In genomic region chr2:91458673-91459391, GRCm38 (mm10) we compare ENCODE assay signal across 8 mouse cellular contexts. TPM values are rescaled to one million over a fixed set of nuclear protein-coding genes. Genes with fewer than 3 reads are reported as not detected.
A peak's percentile ranks its signal among the peaks of the same experiment; 100 is the strongest.
DNase-seq lines count a peak whose midpoint lies in the region; ATAC-seq and TF ChIP-seq lines count a peak whose summit lies in the region.

No protein-coding gene starts in this region.

- ATAC-seq in embryonic facial prominence, embryonic 11.5 days (replicated peaks; ENCODE audit: insufficient number of reproducible peaks, low FRiP score, low TSS enrichment, low read depth), result 0 out of 2 replicates have a peak, but pooled peaks have one; percentile 20
- 0 out of 2 replicates have a peak, but pooled peaks have one; percentile 15 for ATAC-seq in megakaryocyte, adult 5-6 weeks (ENCODE audit: poor library complexity, severe bottlenecking)
- peak; percentile 58; the same call in 1 of the 2 replicates for ATAC-seq in stomach, postnatal 0 days (ENCODE audit: low FRiP score, low TSS enrichment)

- intact Hi-C loops in left cerebral cortex, postnatal 36 days (cut with DNase I), result no loop called here

- TF ChIP-seq CTCF in stomach, postnatal 0 days (IDR thresholded peaks at IDR 0.05; ENCODE audit: low read depth), result peak; percentile 60

- no peaks in the 10 kb centered on the region for H3K36me3 ChIP-seq in embryonic facial prominence, embryonic 11.5 days (replicated peaks; ENCODE audit: control insufficient read depth, insufficient read depth, low read depth, low read length)
- H3K36me3 ChIP-seq in stomach, postnatal 0 days (ENCODE audit: control insufficient read depth, insufficient read depth, low read length), result no peaks in the 10 kb centered on the region

- TF ChIP-seq EP300 in stomach, postnatal 0 days (optimal IDR thresholded peaks at IDR 0.05), result no peak

- H3K9me3 ChIP-seq in embryonic facial prominence, embryonic 11.5 days (replicated peaks; ENCODE audit: control insufficient read depth, low read length), result no peaks in the 10 kb centered on the region
- no peaks in the 10 kb centered on the region for H3K9me3 ChIP-seq in stomach, postnatal 0 days (ENCODE audit: control insufficient read depth, low read length)

- peak overlapping the region; percentile 78 for H3K9ac ChIP-seq in embryonic facial prominence, embryonic 11.5 days (replicated peaks; ENCODE audit: low read length)
- peak overlapping the region; percentile 92 for H3K9ac ChIP-seq in stomach, postnatal 0 days (ENCODE audit: low read length)

- peak overlapping the region; percentile 63 for H3K4me3 ChIP-seq in embryonic facial prominence, embryonic 11.5 days (ENCODE audit: low read depth, low read length)
- peak overlapping the region; percentile 80 for H3K4me3 ChIP-seq in stomach, postnatal 0 days (ENCODE audit: low read depth, low read length)

- under 1% methylated on average over 32 of the region's 32 CpGs for WGBS in embryonic facial prominence, embryonic 11.5 days
- WGBS in stomach, postnatal 0 days, result under 1% methylated on average over 32 of the region's 32 CpGs

- peak overlapping the region; percentile 72 for H3K4me2 ChIP-seq in embryonic facial prominence, embryonic 11.5 days (ENCODE audit: low read depth, low read length)
- H3K4me2 ChIP-seq in stomach, postnatal 0 days (replicated peaks; ENCODE audit: low read depth), result peak overlapping the region; percentile 97

- DNase-seq in urinary bladder, postnatal 14 days (ENCODE audit: low spot score), result peak; percentile 53
- DNase-seq in urinary bladder, adult 2 months (ENCODE audit: low spot score), result no peak
- DNase-seq in embryonic facial prominence, embryonic 11.5 days (ENCODE audit: low spot score), result peak; percentile 85
- peak; percentile 58 for DNase-seq in heart, postnatal 4 days
- peak; percentile 49 to 57 for DNase-seq in left cerebral cortex, postnatal 36 days (ENCODE audit: low spot score in 2 of 2)
- DNase-seq in stomach, postnatal 0 days (ENCODE audit: low spot score), result no peak
- DNase-seq in spleen, adult 12 weeks (ENCODE audit: low spot score), result no peak

- peaks cover 12% of the 10 kb centered on the region for H3K4me1 ChIP-seq in embryonic facial prominence, embryonic 11.5 days (ENCODE audit: control insufficient read depth, insufficient read depth, low read length)
- H3K4me1 ChIP-seq in stomach, postnatal 0 days (replicated peaks; ENCODE audit: control insufficient read depth, insufficient read depth), result peaks cover 4% of the 10 kb centered on the region; the same call in 1 of the 2 replicates

- no peaks in the 10 kb centered on the region for H3K27me3 ChIP-seq in embryonic facial prominence, embryonic 11.5 days (ENCODE audit: control insufficient read depth, insufficient read depth, low read length)
- H3K27me3 ChIP-seq in stomach, postnatal 0 days (ENCODE audit: control insufficient read depth, insufficient read depth, low read length), result no peaks in the 10 kb centered on the region

- H3K27ac ChIP-seq in embryonic facial prominence, embryonic 11.5 days (replicated peaks; ENCODE audit: low read depth, low read length), result peak overlapping the region; percentile 80
- H3K27ac ChIP-seq in stomach, postnatal 0 days (replicated peaks), result peak overlapping the region; percentile 92

RNA-seq across cellular contexts. Expression of gene Lrp4, which starts 1.5 kb away (rescaled TPM):
- polyA plus RNA-seq in urinary bladder, adult 2 months (2012; rRNA removed), result 4.4 and 5.8 TPM in 2 replicates
- 5.2 and 6.3 TPM in 2 replicates for polyA plus RNA-seq in embryonic facial prominence, embryonic 11.5 days (2014; fragmentation: Nextera tagmentation; extraction: Ambion mirVana)
- 10 to 100 TPM; 12.9 to 13.2 TPM for total RNA-seq in heart, postnatal 4 days (2021)
- total RNA-seq in left cerebral cortex, postnatal 36 days (2021), result 10 to 100 TPM; 24.7 to 29.6 TPM
- 1.0 and 1.1 TPM in 2 replicates for total RNA-seq in megakaryocyte, adult 5-6 weeks (2015)
- 1.9 and 2.7 TPM in 2 replicates for total RNA-seq in megakaryocyte, adult 5-6 weeks (2017)
- polyA plus RNA-seq in stomach, postnatal 0 days (2015; fragmentation: Nextera tagmentation; extraction: Ambion mirVana), result 3.0 and 3.4 TPM in 2 replicates

RNA-seq across cellular contexts. Expression of gene 1110051M20Rik, which starts 14.3 kb away (rescaled TPM):
- 21.0 and 25.7 TPM in 2 replicates for polyA plus RNA-seq in urinary bladder, adult 2 months (2012; rRNA removed)
- polyA plus RNA-seq in embryonic facial prominence, embryonic 11.5 days (2014; fragmentation: Nextera tagmentation; extraction: Ambion mirVana), result 79.8 and 84.7 TPM in 2 replicates
- total RNA-seq in heart, postnatal 4 days (2021), result 10 to 100 TPM; 13.5 to 13.7 TPM
- 100 to 1,000 TPM; 100 to 103 TPM for total RNA-seq in left cerebral cortex, postnatal 36 days (2021)
- total RNA-seq in megakaryocyte, adult 5-6 weeks (2015), result 2.0 and 4.2 TPM in 2 replicates
- total RNA-seq in megakaryocyte, adult 5-6 weeks (2017), result 1.7 and 3.2 TPM in 2 replicates
- polyA plus RNA-seq in stomach, postnatal 0 days (2015; fragmentation: Nextera tagmentation; extraction: Ambion mirVana), result 19.1 and 20.3 TPM in 2 replicates

Comparison
In these comparisons a context has a peak if more than half of its experiments do, and no peak if none do; other contexts are left out.
1. DNase-seq: peak in urinary bladder, postnatal 14 days (single experiment), embryonic facial prominence, embryonic 11.5 days (single experiment), heart, postnatal 4 days (single experiment) and left cerebral cortex, postnatal 36 days (2 of 2); none in urinary bladder, adult 2 months (single experiment), stomach, postnatal 0 days (single experiment) and spleen, adult 12 weeks (single experiment).
2. RNA of gene 1110051M20Rik, which starts 14.3 kb away (total RNA-seq): 100 to 103 TPM in left cerebral cortex, postnatal 36 days; 13.5 to 13.7 TPM in heart, postnatal 4 days and 1.7 to 4.2 TPM in megakaryocyte, adult 5-6 weeks; every median in the first group is over 4 times any median in the second.
3. Peak in every context shown above with its lines, with median percentiles within 50 percentile points of each other: ATAC-seq.